Mouse (Mus musculus) heart, embryonic 14.5 days (tissue): ENCODE measurements at regions not wholly inside any gene's neighbourhood (a gene's known extent, or its start where the extent isn't known, plus 50 kb on each side); places are given as distances from the start of the nearest gene placed in this dataset.

Experiments used
- ATAC-seq: fragments of 200-750 bp; cut with Nextera tagmentation; 2 replicates; pipeline ENCODE4 v1.8.0; 2017; ENCODE audit warnings: low read depth, moderate TSS enrichment; ENCODE audit not compliant: insufficient number of reproducible peaks, insufficient read depth, low FRiP score
- H3K27ac ChIP-seq, 2 experiments: fragments of 200-500 bp in 1 of 2; fragments of 300-500 bp in 1 of 2; sonication (generic) in 1 of 2; replicated peaks in 1 of 2; 2 replicates each; pipeline ENCODE4 v1.5.1; 2012 to 2014; ENCODE audit warnings: low read depth in 2 of 2, low read length in 2 of 2, control low read depth in 1 of 2, mild to moderate bottlenecking in 1 of 2, mixed read lengths in 1 of 2; ENCODE audit not compliant: control insufficient read depth in 1 of 2, insufficient read depth in 1 of 2
- H3K27me3 ChIP-seq: fragments of 300-500 bp; sonication (generic); 2 replicates; pipeline ENCODE4 v1.6.1; 2014; ENCODE audit warnings: mild to moderate bottlenecking, low read length, control low read depth; ENCODE audit not compliant: control insufficient read depth, insufficient read depth
- H3K36me3 ChIP-seq: fragments of 300-500 bp; sonication (generic); 2 replicates; pipeline ENCODE4 v1.6.1; 2014; ENCODE audit warnings: mild to moderate bottlenecking, control low read depth, low read length, mixed read lengths; ENCODE audit not compliant: control insufficient read depth, insufficient read depth
- H3K4me1 ChIP-seq, 2 experiments: fragments of 200-500 bp in 1 of 2; fragments of 300-500 bp in 1 of 2; sonication (generic) in 1 of 2; 2 replicates each; pipeline ENCODE4 v1.6.1; 2012 to 2014; ENCODE audit warnings: low read length in 2 of 2, control low read depth in 1 of 2, mixed read lengths in 1 of 2; ENCODE audit not compliant: control insufficient read depth in 2 of 2, insufficient read depth in 2 of 2
- H3K4me2 ChIP-seq: fragments of 300-500 bp; sonication (generic); 2 replicates; pipeline ENCODE4 v1.6.1; 2014; ENCODE audit warnings: mild to moderate bottlenecking, low read length
- H3K4me3 ChIP-seq, 2 experiments: fragments of 200-500 bp in 1 of 2; fragments of 300-500 bp in 1 of 2; sonication (generic) in 1 of 2; 2 replicates each; pipeline ENCODE4 v1.5.1; 2012 to 2014; ENCODE audit warnings: low read length in 2 of 2, mild to moderate bottlenecking in 2 of 2, control low read depth in 1 of 2, low read depth in 1 of 2, moderate library complexity in 1 of 2; ENCODE audit not compliant: control insufficient read depth in 1 of 2, insufficient read depth in 1 of 2
- H3K9ac ChIP-seq: fragments of 300-500 bp; sonication (generic); 2 replicates; pipeline ENCODE4 v1.6.1; 2014; ENCODE audit warnings: mild to moderate bottlenecking, low read length
- H3K9me3 ChIP-seq: fragments of 300-500 bp; sonication (generic); 2 replicates; pipeline ENCODE4 v1.6.1; 2016; ENCODE audit warnings: low read length, control low read depth; ENCODE audit not compliant: control insufficient read depth
- WGBS: fragments of 180-500 bp; shearing (Covaris S2); extraction: QIAGEN DNeasy Blood & Tissue Kit; methylation state at CpG from one replicate; pipeline ENCODE4 v1.1.7; 2014; 5-methylcytosine and 5-hydroxymethylcytosine counted together

GRCm38 (mm10) chr5:43355832-43356231 lies 122.9 kb downstream of the Cpeb2 start:
- 0 out of 4 replicates have a peak overlapping the region, but pooled peaks of 1 of the 2 experiments have one; percentile 32 for H3K4me3 ChIP-seq
- WGBS: 81% methylated on average over 16 of the region's 16 CpGs

DNA sequence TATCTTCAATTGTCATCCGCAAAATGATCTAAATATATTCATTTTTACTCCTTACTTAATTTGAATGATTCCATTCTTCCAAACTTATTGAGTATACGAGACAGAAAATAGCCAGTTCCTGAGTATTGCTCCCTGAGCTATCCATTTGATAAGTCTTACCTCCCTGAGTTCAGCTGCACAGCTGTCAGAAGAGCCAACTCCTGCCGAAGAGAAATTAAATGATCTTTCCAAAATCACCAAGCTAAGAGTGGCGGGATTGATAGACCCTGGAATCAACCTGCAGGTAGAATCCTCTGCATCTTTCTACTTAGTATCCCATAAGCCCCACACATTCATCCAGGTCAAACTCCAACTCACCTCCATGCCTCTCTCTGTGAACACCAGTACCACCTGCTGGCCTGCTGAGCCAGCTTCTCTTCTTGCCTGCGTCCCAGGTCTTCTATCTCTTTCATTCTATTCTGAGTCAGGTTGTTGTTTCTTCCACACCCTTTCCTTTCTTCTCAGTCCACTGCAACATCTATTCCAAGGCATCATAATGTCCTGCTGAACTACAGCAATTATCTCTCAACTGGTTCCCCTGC lies 124.2 kb downstream of the Cpeb2 start:
- Histone ChIP-seq H3K9ac (no peak overlapping the region), H3K4me2 (no peak overlapping the region), H3K9me3 (no peaks in the 10 kb centered on the region), H3K4me3 (no peak overlapping the region), H3K27ac (no peak overlapping the region), H3K36me3 (no peaks in the 10 kb centered on the region), H3K4me1 (peaks cover 16 to 17% of the 10 kb centered on the region in 2 experiments), H3K27me3 (no peaks in the 10 kb centered on the region)
- no peak for ATAC-seq
- 77% methylated on average over 5 of the region's 5 CpGs for WGBS

More at GRCm38 (mm10) chr5:43355832-43356231, 122.9 kb downstream of the Cpeb2 start:
- ATAC-seq: no peak
- no peaks in the 10 kb centered on the region for H3K9me3 ChIP-seq
- peaks cover 16 to 17% of the 10 kb centered on the region in 2 experiments for H3K4me1 ChIP-seq
- peak overlapping the region; percentile 94 for H3K27ac ChIP-seq
- H3K27me3 ChIP-seq: no peaks in the 10 kb centered on the region
- H3K9ac ChIP-seq: peak overlapping the region; percentile 66; the same call in 1 of the 2 replicates
- H3K36me3 ChIP-seq: no peaks in the 10 kb centered on the region
- H3K4me2 ChIP-seq: peak overlapping the region; percentile 63

DNA sequence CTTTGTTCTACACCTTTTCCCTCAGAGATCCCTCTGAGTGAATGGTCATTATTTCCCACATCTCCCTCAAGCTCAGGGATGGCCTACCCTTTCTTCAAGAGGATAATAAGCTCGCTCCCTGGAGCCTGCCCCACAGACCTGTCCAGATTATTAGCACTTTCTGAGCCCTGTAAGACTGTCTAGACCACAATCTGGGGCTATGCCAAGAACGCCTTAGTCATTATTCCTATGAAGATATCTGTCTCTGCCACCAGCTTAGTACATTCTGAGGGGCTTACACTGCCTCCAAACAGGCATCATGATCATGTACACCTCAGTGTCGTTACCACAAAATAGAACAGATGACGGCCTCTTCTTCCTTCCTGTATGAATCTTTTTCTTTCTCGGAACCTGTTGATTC lies 124.9 kb downstream of the Cpeb2 start:
- H3K4me3 ChIP-seq: no peak overlapping the region

DNA sequence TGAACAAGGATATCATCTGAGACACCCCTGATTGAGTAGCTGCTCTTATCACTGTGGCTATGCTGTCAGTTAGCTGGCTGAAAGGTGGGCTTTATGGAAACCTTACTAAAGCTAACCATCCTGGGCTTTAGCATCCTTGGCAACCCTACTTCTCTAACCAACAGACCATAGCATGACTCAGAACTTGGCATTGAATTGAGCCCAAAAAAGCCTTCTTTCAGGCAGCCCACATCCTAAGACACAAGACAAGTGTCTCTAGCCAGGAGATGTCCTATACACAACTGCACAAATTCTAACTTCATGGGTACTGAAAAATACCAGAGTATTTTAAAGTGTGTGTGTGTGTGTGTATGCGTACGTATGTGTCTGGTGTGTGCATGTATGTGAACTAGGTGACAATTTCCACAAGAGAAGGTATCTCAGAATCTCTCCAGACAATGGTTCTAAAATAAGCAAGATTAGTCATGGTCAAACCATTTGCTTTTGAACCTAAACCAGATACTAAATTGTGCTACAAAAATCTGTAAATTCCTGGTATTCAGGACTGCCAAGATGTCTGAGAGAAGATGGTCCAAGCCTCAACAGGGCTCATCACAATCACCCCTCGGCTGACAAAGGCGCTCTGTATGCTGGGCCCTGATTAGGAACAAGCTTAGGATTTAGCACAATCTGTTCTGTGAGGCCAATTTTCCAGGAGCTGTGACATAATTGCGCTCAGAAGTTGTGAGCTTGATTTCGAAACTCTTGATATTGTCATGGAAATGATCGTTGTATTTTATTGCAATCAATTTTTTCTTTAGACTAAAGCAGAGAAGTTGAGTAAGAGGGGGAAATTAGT lies 126.2 kb downstream of the Cpeb2 start:
- ATAC-seq: no peak
- no peaks in the 10 kb centered on the region for H3K27me3 ChIP-seq
- peaks cover 12 to 16% of the 10 kb centered on the region in 2 experiments for H3K4me1 ChIP-seq
- no peak overlapping the region for H3K9ac ChIP-seq
- H3K4me3 ChIP-seq: no peak overlapping the region
- 68% methylated on average over 7 of the region's 7 CpGs for WGBS
- no peaks in the 10 kb centered on the region for H3K36me3 ChIP-seq
- no peak overlapping the region for H3K4me2 ChIP-seq
- H3K9me3 ChIP-seq: no peaks in the 10 kb centered on the region
- H3K27ac ChIP-seq: no peak overlapping the region

More for the DNA sequence above, 124.9 kb downstream of the Cpeb2 start:
- H3K4me2 ChIP-seq: no peak overlapping the region
- ATAC-seq: no peak
- H3K9me3 ChIP-seq: no peaks in the 10 kb centered on the region
- H3K9ac ChIP-seq: no peak overlapping the region
- peaks cover 16 to 17% of the 10 kb centered on the region in 2 experiments for H3K4me1 ChIP-seq
- no peak overlapping the region for H3K27ac ChIP-seq
- H3K36me3 ChIP-seq: no peaks in the 10 kb centered on the region
- WGBS: 79% methylated on average over 5 of the region's 5 CpGs
- no peaks in the 10 kb centered on the region for H3K27me3 ChIP-seq

GRCm38 (mm10) chr5:43360298-43360697 lies 127.3 kb downstream of the Cpeb2 start:
- Histone ChIP-seq H3K4me2 (no peak overlapping the region), H3K36me3 (no peaks in the 10 kb centered on the region), H3K27me3 (no peaks in the 10 kb centered on the region), H3K9ac (no peak overlapping the region), H3K4me1 (peaks cover 7 to 11% of the 10 kb centered on the region in 2 experiments), H3K4me3 (no peak overlapping the region), H3K9me3 (no peaks in the 10 kb centered on the region), H3K27ac (no peak overlapping the region)
- ATAC-seq: no peak
- 34% methylated on average over 3 of the region's 3 CpGs for WGBS

DNA sequence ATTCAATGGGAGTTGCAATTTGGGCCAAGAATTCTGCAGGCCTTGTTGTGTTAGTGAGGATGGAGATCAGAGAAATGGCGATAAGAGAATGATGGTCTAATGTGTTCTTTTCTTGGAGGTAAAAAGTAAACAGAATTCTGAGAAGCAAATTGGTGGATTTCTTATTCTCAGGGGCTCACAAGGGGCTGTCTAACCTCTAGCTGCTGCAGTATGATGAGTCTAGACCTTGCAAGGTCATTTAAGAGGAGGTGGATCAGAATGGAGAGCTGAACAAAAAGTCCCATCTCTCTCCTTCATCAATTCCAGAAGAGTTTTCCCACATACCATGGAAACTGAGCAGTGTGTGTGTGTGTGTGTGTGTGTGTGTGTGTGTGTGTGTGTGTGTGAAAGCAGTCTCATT lies 128.1 kb downstream of the Cpeb2 start:
- Histone ChIP-seq H3K27me3 (no peaks in the 10 kb centered on the region), H3K9ac (no peak overlapping the region), H3K4me3 (no peak overlapping the region), H3K4me2 (no peak overlapping the region), H3K9me3 (no peaks in the 10 kb centered on the region), H3K27ac (no peak overlapping the region), H3K36me3 (no peaks in the 10 kb centered on the region), H3K4me1 (peaks cover 2 to 3% of the 10 kb centered on the region in 2 experiments; a peak in 3 of 4 replicates)
- ATAC-seq: no peak
- WGBS: 96% methylated on average over 1 of the region's 1 CpGs

GRCm38 (mm10) chr5:43372385-43372784 lies 139.4 kb downstream of the Cpeb2 start:
- Histone ChIP-seq H3K9ac (no peak overlapping the region), H3K4me3 (no peak overlapping the region), H3K9me3 (no peaks in the 10 kb centered on the region), H3K4me2 (no peak overlapping the region), H3K36me3 (no peaks in the 10 kb centered on the region), H3K27me3 (no peaks in the 10 kb centered on the region), H3K27ac (no peak overlapping the region), H3K4me1 (no peaks in the 10 kb centered on the region)
- 85% methylated on average over 1 of the region's 1 CpGs for WGBS
- ATAC-seq: no peak
